ENCODE assay signal across 21 mouse cellular contexts in the genomic region with DNA sequence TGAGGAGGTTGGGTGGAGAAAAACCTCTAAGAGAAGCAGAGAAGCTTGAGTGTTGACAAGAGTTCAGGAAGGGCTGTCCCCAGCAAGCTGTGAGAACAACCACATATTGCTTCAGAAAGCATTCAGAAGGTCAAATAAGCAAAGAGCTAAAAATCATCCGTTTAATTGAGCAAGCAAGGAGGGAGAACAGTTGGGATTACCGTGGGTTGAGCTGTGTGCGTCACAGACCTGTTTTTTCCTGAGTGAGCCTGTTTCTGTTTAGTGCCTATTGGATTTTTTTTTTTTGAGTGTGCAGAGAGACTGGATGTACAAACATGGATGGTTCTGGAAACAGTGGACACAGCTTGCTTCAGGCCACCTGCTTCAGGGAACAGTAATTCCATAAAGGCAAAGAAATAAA. TPM values are rescaled to one million over a fixed set of nuclear protein-coding genes. Genes with fewer than 3 reads are reported as not detected.
A peak's percentile ranks its signal among the peaks of the same experiment; 100 is the strongest.
DNase-seq lines count a peak whose midpoint lies in the region; ATAC-seq and TF ChIP-seq lines count a peak whose summit lies in the region.
"Had no signal": no experiment of that assay in that cellular context is flagged by ENCODE, and none has a peak within 500 bp of the region (broad histone marks: within the 10 kb centered on the region; RNA-seq: fewer than 3 reads in every experiment).

No protein-coding gene starts in this region.

- no peak overlapping the region for H3K27ac ChIP-seq in heart, postnatal 0 days (ENCODE audit: low read depth)
- no peak overlapping the region for H3K27ac ChIP-seq in neural tube, embryonic 15.5 days (replicated peaks)
- no peak overlapping the region for H3K27ac ChIP-seq in liver, postnatal 0 days (ENCODE audit: low read depth)
- H3K27ac ChIP-seq: embryonic facial prominence, embryonic 12.5 days; forebrain, embryonic 15.5 days; heart, embryonic 15.5 days; hindbrain, embryonic 10.5 days; hindbrain, embryonic 14.5 days had no signal

- no peak overlapping the region for H3K4me2 ChIP-seq in heart, postnatal 0 days (ENCODE audit: low read depth, low read length)
- H3K4me2 ChIP-seq in neural tube, embryonic 15.5 days = no peak overlapping the region
- H3K4me2 ChIP-seq in liver, postnatal 0 days (ENCODE audit: low read depth, low read length) = no peak overlapping the region
- H3K4me2 ChIP-seq: embryonic facial prominence, embryonic 12.5 days; forebrain, embryonic 15.5 days; heart, embryonic 11.5 days; heart, embryonic 15.5 days; hindbrain, embryonic 14.5 days had no signal

- no peak for TF ChIP-seq CTCF in heart, postnatal 0 days (IDR thresholded peaks at IDR 0.05; ENCODE audit: low read depth)
- TF ChIP-seq CTCF in liver, postnatal 0 days (IDR thresholded peaks at IDR 0.05; ENCODE audit: low read depth) = no peak

- DNase-seq in heart, postnatal 0 days (ENCODE audit: low spot score) = peak; percentile 22
- DNase-seq in heart, adult 8-10 months (ENCODE audit: low spot score) = no peak
- peak; percentile 7 for DNase-seq in neural tube, embryonic 10.5 days (ENCODE audit: extremely low spot score, low spot score)
- peak; percentile 37 for DNase-seq in brain, adult 2 months (ENCODE audit: low read depth, low spot score)
- no peak for DNase-seq in liver, postnatal 0 days
- no peak for DNase-seq in urinary bladder, postnatal 14 days (ENCODE audit: low spot score)
- DNase-seq: B cell, adult 2 months; cerebellum, adult 11 months; cerebellum, postnatal 25 days; gastrocnemius, postnatal 25 days had no signal

- no peak overlapping the region for H3K4me3 ChIP-seq in heart, postnatal 0 days (ENCODE audit: low read depth, low read length)
- H3K4me3 ChIP-seq in neural tube, embryonic 15.5 days (replicated peaks) = no peak overlapping the region
- no peak overlapping the region for H3K4me3 ChIP-seq in liver, postnatal 0 days (ENCODE audit: low read depth, low read length)
- H3K4me3 ChIP-seq: embryonic facial prominence, embryonic 12.5 days; forebrain, embryonic 15.5 days; heart, embryonic 15.5 days; hindbrain, embryonic 10.5 days had no signal

- no peaks in the 10 kb centered on the region for H3K4me1 ChIP-seq in heart, postnatal 0 days (ENCODE audit: control insufficient read depth, insufficient read depth)
- no peaks in the 10 kb centered on the region for H3K4me1 ChIP-seq in neural tube, embryonic 15.5 days
- no peaks in the 10 kb centered on the region for H3K4me1 ChIP-seq in liver, postnatal 0 days (ENCODE audit: insufficient read depth)
- H3K4me1 ChIP-seq: embryonic facial prominence, embryonic 12.5 days; hindbrain, embryonic 10.5 days had no signal

- H3K9me3 ChIP-seq in heart, postnatal 0 days (replicated peaks; ENCODE audit: control insufficient read depth, low read length) = no peaks in the 10 kb centered on the region
- H3K9me3 ChIP-seq in neural tube, embryonic 15.5 days (replicated peaks) = 0 out of 2 replicates have a peak, but pooled peaks cover 3% of the 10 kb centered on the region
- no peaks in the 10 kb centered on the region for H3K9me3 ChIP-seq in liver, postnatal 0 days (ENCODE audit: low read length)
- H3K9me3 ChIP-seq: embryonic facial prominence, embryonic 12.5 days; forebrain, embryonic 15.5 days; G1E; heart, embryonic 15.5 days had no signal

- ATAC-seq in heart, postnatal 0 days (ENCODE audit: insufficient read depth, low read depth) = no peak
- ATAC-seq in neural tube, embryonic 15.5 days (ENCODE audit: low FRiP score) = no peak
- ATAC-seq in megakaryocyte progenitor cell, adult 5-6 weeks (replicated peaks; ENCODE audit: poor library complexity) = peak; percentile 49
- ATAC-seq in liver, postnatal 0 days = no peak
- ATAC-seq: CD4-positive, CD25-positive, alpha-beta regulatory T cell, adult 4 months; forebrain, embryonic 15.5 days had no signal

- no peaks in the 10 kb centered on the region for H3K36me3 ChIP-seq in heart, postnatal 0 days (replicated peaks; ENCODE audit: control insufficient read depth, insufficient read depth, low read length)
- no peaks in the 10 kb centered on the region for H3K36me3 ChIP-seq in neural tube, embryonic 15.5 days
- no peaks in the 10 kb centered on the region for H3K36me3 ChIP-seq in liver, postnatal 0 days (replicated peaks; ENCODE audit: insufficient read depth, low read length)
- H3K36me3 ChIP-seq: embryonic facial prominence, embryonic 12.5 days; forebrain, embryonic 15.5 days; G1E; heart, embryonic 15.5 days; hindbrain, embryonic 10.5 days had no signal

- H3K9ac ChIP-seq in heart, postnatal 0 days (replicated peaks; ENCODE audit: low read depth, low read length) = no peak overlapping the region
- H3K9ac ChIP-seq in neural tube, embryonic 15.5 days (replicated peaks) = no peak overlapping the region
- no peak overlapping the region for H3K9ac ChIP-seq in liver, postnatal 0 days (replicated peaks)
- H3K9ac ChIP-seq: embryonic facial prominence, embryonic 12.5 days; forebrain, embryonic 15.5 days; heart, embryonic 15.5 days; hindbrain, embryonic 14.5 days had no signal

- TF ChIP-seq EP300 in heart, postnatal 0 days (IDR thresholded peaks at IDR 0.05; ENCODE audit: low read depth) = no peak
- no peak for TF ChIP-seq EP300 in liver, postnatal 0 days (IDR thresholded peaks at IDR 0.05; ENCODE audit: low read depth)

- 79% methylated on average over 3 of the region's 3 CpGs for whole genome bisulfite sequencing in heart, postnatal 0 days
- WGBS in neural tube, embryonic 15.5 days = 79% methylated on average over 3 of the region's 3 CpGs
- WGBS in liver, postnatal 0 days (ENCODE audit: insufficient replicate concordance) = 58% methylated on average over 3 of the region's 3 CpGs

- no peaks in the 10 kb centered on the region for H3K27me3 ChIP-seq in heart, postnatal 0 days (ENCODE audit: control insufficient read depth, insufficient read depth, low read length)
- H3K27me3 ChIP-seq in neural tube, embryonic 15.5 days (replicated peaks) = no peaks in the 10 kb centered on the region
- H3K27me3 ChIP-seq in liver, postnatal 0 days (ENCODE audit: insufficient read depth, low read length) = no peaks in the 10 kb centered on the region
- H3K27me3 ChIP-seq: embryonic facial prominence, embryonic 12.5 days; forebrain, embryonic 15.5 days; heart, embryonic 15.5 days had no signal

RNA-seq across cellular contexts. Expression of gene Ednra, which starts 46.7 kb away (rescaled TPM):
- total RNA-seq in heart, postnatal 0 days (2014; rRNA removed; ENCODE audit: low replicate concordance) = 37.0 and 43.7 TPM in 2 replicates
- polyA plus RNA-seq in heart, postnatal 0 days (2015; fragmentation: Nextera tagmentation; extraction: Ambion mirVana) = 25.5 and 35.2 TPM in 2 replicates
- 10 to 100 TPM; 28.9 to 43.3 (median 39.1) TPM for total RNA-seq in heart, adult 8-10 months (2022)
- polyA plus RNA-seq in neural tube, embryonic 15.5 days (2015; fragmentation: Nextera tagmentation; extraction: Ambion mirVana) = 7.7 and 10.0 TPM in 2 replicates
- total RNA-seq in megakaryocyte progenitor cell, adult 5-6 weeks (2015) = 0.81 and 1.5 TPM in 2 replicates
- 0.25 and 1.0 TPM in 2 replicates for total RNA-seq in megakaryocyte progenitor cell, adult 5-6 weeks (2017)
- polyA plus RNA-seq in liver, postnatal 0 days (2015; fragmentation: Nextera tagmentation; extraction: Ambion mirVana) = 2.5 and 3.2 TPM in 2 replicates
- total RNA-seq: granulocyte monocyte progenitor cell, adult 5-6 weeks had no signal
- polyA plus RNA-seq: CD4-positive, CD25-positive, alpha-beta regulatory T cell, adult 4 months; G1E had no signal

Comparison
In these comparisons a context has a peak if more than half of its experiments do, and no peak if none do; other contexts are left out.
1. DNase-seq: peak in heart, postnatal 0 days (single experiment), neural tube, embryonic 10.5 days (single experiment) and brain, adult 2 months (single experiment); none in heart, adult 8-10 months (single experiment), liver, postnatal 0 days (single experiment) and urinary bladder, postnatal 14 days (single experiment).
2. RNA of gene Ednra, which starts 46.7 kb away (total RNA-seq): 28.9 to 43.3 TPM in heart, adult 8-10 months and 37.0 to 43.7 TPM in heart, postnatal 0 days; 0.25 to 1.5 TPM in megakaryocyte progenitor cell, adult 5-6 weeks; every median in the first group is over 10 times any median in the second.